Mouse (Mus musculus): ENCODE measurements around the gene Dnajc3. TPM values are rescaled to one million over a fixed set of nuclear protein-coding genes. Genes with fewer than 3 reads are reported as not detected.

Gene Dnajc3
- total and polyA plus RNA-seq, 3 experiments = 12.7 to 18.5 TPM; not detected in 1

- Histone ChIP-seq H3K79me2 (ENCODE audit: control insufficient read depth, insufficient read depth, low read length, poor library complexity) (peaks cover 28% of the 10 kb centered on the region), H3K27ac (ENCODE audit: control insufficient read depth, low read depth, low read length) (no peak overlapping the region), H3K4me1 (ENCODE audit: control insufficient read depth in 1 of 2, insufficient read depth in 2 of 2, low read length in 2 of 2) (0 out of 4 replicates have a peak, but pooled peaks cover 0 to 2% of the 10 kb centered on the region in 2 experiments), H3K4me3 (ENCODE audit: control insufficient read depth in 1 of 2, insufficient read depth in 1 of 2, low read depth in 2 of 2, low read length in 2 of 2) (no peak overlapping the region), H3K36me3 (ENCODE audit: control insufficient read depth in 1 of 2, insufficient read depth in 2 of 2, low read length in 2 of 2) (peaks cover 0 to 11% of the 10 kb centered on the region in 2 experiments; a peak in 2 of 4 replicates), H3K27me3 (ENCODE audit: control insufficient read depth in 1 of 2, insufficient read depth in 2 of 2, low read length in 2 of 2) (no peaks in the 10 kb centered on the region), H3K9ac (ENCODE audit: control insufficient read depth, low read depth, low read length, poor library complexity, severe bottlenecking) (no peak overlapping the region), H3K9me3 (replicated peaks; ENCODE audit: insufficient read depth, low read length) (no peaks in the 10 kb centered on the region)
- TF ChIP-seq NRF1 (IDR thresholded peaks at IDR 0.05; ENCODE audit: insufficient read depth, low read depth, low read length, poor library complexity, severe bottlenecking) = no peak
- TF ChIP-seq MEF2A (IDR thresholded peaks at IDR 0.05; ENCODE audit: extremely low read depth, insufficient replicate concordance, low read depth, low read length, poor library complexity, severe bottlenecking) = no peak
- no peak for TF ChIP-seq CHD1 (IDR thresholded peaks at IDR 0.05; ENCODE audit: low read depth, low read length)
- no peak for TF ChIP-seq NELFE (IDR thresholded peaks at IDR 0.05; ENCODE audit: low read depth, low read length)
- TF ChIP-seq TCF12 (IDR thresholded peaks at IDR 0.05; ENCODE audit: low read depth, low read length) = no peak
- no peak for DNase-seq (ENCODE audit: low read depth, low spot score)
Measured at GRCm38 (mm10) chr14:118940796-118941495, 3.2 kb downstream of the Dnajc3 start.

DNA sequence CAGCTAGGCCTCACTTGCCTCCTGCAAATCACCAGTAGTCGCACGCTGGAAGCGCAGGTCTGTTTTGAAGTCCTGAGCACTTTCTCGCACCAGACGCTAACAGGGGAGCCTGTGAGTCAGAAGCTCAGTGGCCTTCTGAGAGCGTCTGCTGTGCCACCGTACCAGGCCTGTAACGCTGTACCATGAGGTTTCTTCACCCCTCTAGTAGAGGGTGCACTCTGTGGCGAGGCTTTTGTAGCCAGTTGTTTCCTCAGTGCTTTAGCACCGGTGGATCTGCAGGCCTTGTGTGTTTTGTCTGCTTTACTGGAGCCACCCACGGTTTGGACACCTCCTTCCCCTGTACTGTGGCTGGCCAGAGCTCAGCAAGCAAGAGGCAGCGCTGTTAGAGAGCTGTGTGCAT, 4.3 kb downstream of the Dnajc3 start:
- no peak for DNase-seq (ENCODE audit: low read depth, low spot score)
- peaks cover 2% of the 10 kb centered on the region in 2 experiments; a peak in 1 of 4 replicates for H3K4me1 ChIP-seq (ENCODE audit: control insufficient read depth in 1 of 2, insufficient read depth in 2 of 2, low read length in 2 of 2)
- no peaks in the 10 kb centered on the region for H3K9me3 ChIP-seq (replicated peaks; ENCODE audit: insufficient read depth, low read length)
- H3K27me3 ChIP-seq (ENCODE audit: control insufficient read depth in 1 of 2, insufficient read depth in 2 of 2, low read length in 2 of 2) = no peaks in the 10 kb centered on the region
- H3K9ac ChIP-seq (ENCODE audit: control insufficient read depth, low read depth, low read length, poor library complexity, severe bottlenecking) = no peak overlapping the region
- no peak overlapping the region for H3K4me3 ChIP-seq (ENCODE audit: control insufficient read depth in 1 of 2, insufficient read depth in 1 of 2, low read depth in 2 of 2, low read length in 2 of 2)
- H3K79me2 ChIP-seq (ENCODE audit: control insufficient read depth, insufficient read depth, low read length, poor library complexity) = peaks cover 28% of the 10 kb centered on the region
- peaks cover 0 to 11% of the 10 kb centered on the region in 2 experiments; a peak in 1 of 4 replicates for H3K36me3 ChIP-seq (ENCODE audit: control insufficient read depth in 1 of 2, insufficient read depth in 2 of 2, low read length in 2 of 2)
- H3K27ac ChIP-seq (ENCODE audit: control insufficient read depth, low read depth, low read length) = no peak overlapping the region
- TF ChIP-seq ZMIZ1 (IDR thresholded peaks at IDR 0.05; ENCODE audit: low read depth, low read length) = no peak
- TF ChIP-seq GABPA (IDR thresholded peaks at IDR 0.05; ENCODE audit: low read depth, low read length) = no peak
- no peak for TF ChIP-seq EP300 (IDR thresholded peaks at IDR 0.05; ENCODE audit: low read depth in 1 of 2, low read length in 2 of 2)
- TF ChIP-seq BHLHE40 (IDR thresholded peaks at IDR 0.05; ENCODE audit: borderline replicate concordance, low read depth, low read length) = no peak
- no peak for TF ChIP-seq POLR2AphosphoS2 (IDR thresholded peaks at IDR 0.05; ENCODE audit: low read length)
- no peak for TF ChIP-seq NELFE (IDR thresholded peaks at IDR 0.05; ENCODE audit: low read depth, low read length)
- TF ChIP-seq CTCF (IDR thresholded peaks at IDR 0.05 in 2 of 3, conservative IDR thresholded peaks at IDR 0.05 in 1 of 3; ENCODE audit: control insufficient read depth in 1 of 3, insufficient read depth in 1 of 3, low read depth in 2 of 3, low read length in 3 of 3, poor library complexity in 1 of 3, severe bottlenecking in 1 of 3) = no peak
- TF ChIP-seq MAFK (IDR thresholded peaks at IDR 0.05; ENCODE audit: borderline replicate concordance, low read depth, low read length) = no peak
- no peak for TF ChIP-seq CHD2 (IDR thresholded peaks at IDR 0.05; ENCODE audit: low read length)
- no peak for TF ChIP-seq POLR2AphosphoS5 (IDR thresholded peaks at IDR 0.05; ENCODE audit: borderline replicate concordance, low read depth, low read length)
- no peak for TF ChIP-seq SMC3 (IDR thresholded peaks at IDR 0.05; ENCODE audit: low read depth, low read length)
- no peak for TF ChIP-seq RAD21 (IDR thresholded peaks at IDR 0.05; ENCODE audit: low read depth, low read length)
- TF ChIP-seq E2F4 (IDR thresholded peaks at IDR 0.05; ENCODE audit: borderline replicate concordance, low read depth, low read length) = no peak
- TF ChIP-seq CHD1 (IDR thresholded peaks at IDR 0.05; ENCODE audit: low read depth, low read length) = no peak
- TF ChIP-seq MEF2A (IDR thresholded peaks at IDR 0.05; ENCODE audit: extremely low read depth, insufficient replicate concordance, low read depth, low read length, poor library complexity, severe bottlenecking) = no peak
